Comparison of ENCODE assay signal across 8 mouse cellular contexts in genomic region chr13:62856305-62856675, GRCm38 (mm10). TPM values are rescaled to one million over a fixed set of nuclear protein-coding genes. Genes with fewer than 3 reads are reported as not detected.
A peak's percentile ranks its signal among the peaks of the same experiment; 100 is the strongest.
DNase-seq lines count a peak whose midpoint lies in the region; ATAC-seq and TF ChIP-seq lines count a peak whose summit lies in the region.

No protein-coding gene starts in this region.

- peak; percentile 30 for DNase-seq in Patski (ENCODE audit: low read depth, low spot score)
- peak; percentile 26 for DNase-seq in cerebellum, adult 9-11 months
- peak; percentile 48 to 73 for DNase-seq in frontal cortex, postnatal 10 days (ENCODE audit: low spot score in 2 of 2)
- DNase-seq in layer of hippocampus, postnatal 10 days (ENCODE audit: low spot score in 2 of 2): peak; percentile 72 to 82
- DNase-seq in lung, postnatal 0 days (ENCODE audit: low spot score): peak; percentile 89
- DNase-seq in ovary, postnatal 36 days (ENCODE audit: low spot score): peak; percentile 77
- DNase-seq in thymus, postnatal 14 days: peak; percentile 75

- POLR2A ChIA-PET in Patski (lab: Charles Lee): no interaction called here

- H3K9me3 ChIP-seq in hindbrain, embryonic 12.5 days (replicated peaks): no peaks in the 10 kb centered on the region
- no peaks in the 10 kb centered on the region for H3K9me3 ChIP-seq in lung, postnatal 0 days (ENCODE audit: low read length)

- TF ChIP-seq CTCF in Patski (IDR thresholded peaks at IDR 0.05): peak; percentile 97
- peak; percentile 97 for TF ChIP-seq CTCF in lung, postnatal 0 days (IDR thresholded peaks at IDR 0.05)

- H3K36me3 ChIP-seq in hindbrain, embryonic 12.5 days: no peaks in the 10 kb centered on the region
- H3K36me3 ChIP-seq in lung, postnatal 0 days (ENCODE audit: insufficient read depth, low read length): no peaks in the 10 kb centered on the region

- CTCF ChIA-PET in Patski (lab: Charles Lee): interaction anchor here (0.7 to 2.4 kb wide), 15 partner anchors 8 to 386 kb away, joined by 3 to 8 read pairs (median 3); no protein-coding TSS in a partner anchor

- no peak overlapping the region for H3K27ac ChIP-seq in hindbrain, embryonic 12.5 days
- no peak overlapping the region for H3K27ac ChIP-seq in lung, postnatal 0 days (ENCODE audit: low read length)

- no peak for TF ChIP-seq EP300 in lung, postnatal 0 days (IDR thresholded peaks at IDR 0.05)

- WGBS in hindbrain, embryonic 12.5 days: 6% methylated on average over 5 of the region's 5 CpGs
- 2% methylated on average over 5 of the region's 5 CpGs for whole genome bisulfite sequencing in lung, postnatal 0 days

- H3K9ac ChIP-seq in hindbrain, embryonic 12.5 days: no peak overlapping the region
- H3K9ac ChIP-seq in lung, postnatal 0 days (replicated peaks; ENCODE audit: low read depth): no peak overlapping the region

- in situ Hi-C loops in Patski (cut with MboI; ENCODE audit: low pct_unique_long_range_greater_than_20kb): loop anchor here (10.0 to 25.0 kb wide), 2 partner anchors 391 to 919 kb away; partner anchors contain the start of gene Gm49359

- H3K27me3 ChIP-seq in Patski: no peaks in the 10 kb centered on the region
- H3K27me3 ChIP-seq in hindbrain, embryonic 12.5 days: no peaks in the 10 kb centered on the region
- no peaks in the 10 kb centered on the region for H3K27me3 ChIP-seq in lung, postnatal 0 days (replicated peaks; ENCODE audit: insufficient read depth, low read length)

- H3K4me1 ChIP-seq in hindbrain, embryonic 12.5 days: no peaks in the 10 kb centered on the region
- H3K4me1 ChIP-seq in lung, postnatal 0 days (ENCODE audit: insufficient read depth, low read depth, low read length): peaks cover 3% of the 10 kb centered on the region; the same call in 1 of the 2 replicates

- peak overlapping the region; percentile 29 for H3K4me3 ChIP-seq in hindbrain, embryonic 12.5 days
- no peak overlapping the region for H3K4me3 ChIP-seq in lung, postnatal 0 days (ENCODE audit: low read depth, low read length)

- peak overlapping the region; percentile 50 for H3K4me2 ChIP-seq in hindbrain, embryonic 12.5 days (replicated peaks)
- peak overlapping the region; percentile 54 for H3K4me2 ChIP-seq in lung, postnatal 0 days (replicated peaks; ENCODE audit: low read depth, low read length)

- peak; percentile 97 for ATAC-seq in Patski
- peak; percentile 93 for ATAC-seq in hindbrain, embryonic 12.5 days (ENCODE audit: low FRiP score)
- ATAC-seq in lung, postnatal 0 days: peak; percentile 85

RNA-seq across cellular contexts. Expression of gene Fbp2, which starts 1.9 kb away (rescaled TPM):
- polyA plus RNA-seq in Patski (2021): 0.32 TPM
- polyA plus RNA-seq in hindbrain, embryonic 12.5 days (2016; fragmentation: Nextera tagmentation; extraction: Ambion mirVana): 0.29 and 0.36 TPM in 2 replicates
- total RNA-seq in layer of hippocampus, postnatal 10 days (2021): under 1 TPM in 1 of 2 experiments, not detected in 1; 0.58 TPM
- 1.2 and 2.7 TPM in 2 replicates for polyA plus RNA-seq in lung, postnatal 0 days (2015; fragmentation: Nextera tagmentation; extraction: Ambion mirVana)

RNA-seq across cellular contexts. Expression of gene Fbp1, which starts 31.8 kb away (rescaled TPM):
- polyA plus RNA-seq in Patski (2021): not detected
- 0.19 TPM in 1 of 2 replicates, not detected in the other for polyA plus RNA-seq in hindbrain, embryonic 12.5 days (2016; fragmentation: Nextera tagmentation; extraction: Ambion mirVana)
- total RNA-seq in layer of hippocampus, postnatal 10 days (2021): 1 to 10 TPM; 1.1 to 1.6 TPM
- polyA plus RNA-seq in lung, postnatal 0 days (2015; fragmentation: Nextera tagmentation; extraction: Ambion mirVana): 1.1 and 2.4 TPM in 2 replicates

Comparison
In these comparisons a context has a peak if more than half of its experiments do, and no peak if none do; other contexts are left out.
1. DNase-seq: peak in every context shown above with its lines; median percentile 89 in lung, postnatal 0 days; 77 in layer of hippocampus, postnatal 10 days; 77 in ovary, postnatal 36 days; 75 in thymus, postnatal 14 days; 60 in frontal cortex, postnatal 10 days; 30 in Patski; 26 in cerebellum, adult 9-11 months.